Mouse (Mus musculus): ENCODE measurements around the gene Fbln1.

Fbln1 gene

DNA sequence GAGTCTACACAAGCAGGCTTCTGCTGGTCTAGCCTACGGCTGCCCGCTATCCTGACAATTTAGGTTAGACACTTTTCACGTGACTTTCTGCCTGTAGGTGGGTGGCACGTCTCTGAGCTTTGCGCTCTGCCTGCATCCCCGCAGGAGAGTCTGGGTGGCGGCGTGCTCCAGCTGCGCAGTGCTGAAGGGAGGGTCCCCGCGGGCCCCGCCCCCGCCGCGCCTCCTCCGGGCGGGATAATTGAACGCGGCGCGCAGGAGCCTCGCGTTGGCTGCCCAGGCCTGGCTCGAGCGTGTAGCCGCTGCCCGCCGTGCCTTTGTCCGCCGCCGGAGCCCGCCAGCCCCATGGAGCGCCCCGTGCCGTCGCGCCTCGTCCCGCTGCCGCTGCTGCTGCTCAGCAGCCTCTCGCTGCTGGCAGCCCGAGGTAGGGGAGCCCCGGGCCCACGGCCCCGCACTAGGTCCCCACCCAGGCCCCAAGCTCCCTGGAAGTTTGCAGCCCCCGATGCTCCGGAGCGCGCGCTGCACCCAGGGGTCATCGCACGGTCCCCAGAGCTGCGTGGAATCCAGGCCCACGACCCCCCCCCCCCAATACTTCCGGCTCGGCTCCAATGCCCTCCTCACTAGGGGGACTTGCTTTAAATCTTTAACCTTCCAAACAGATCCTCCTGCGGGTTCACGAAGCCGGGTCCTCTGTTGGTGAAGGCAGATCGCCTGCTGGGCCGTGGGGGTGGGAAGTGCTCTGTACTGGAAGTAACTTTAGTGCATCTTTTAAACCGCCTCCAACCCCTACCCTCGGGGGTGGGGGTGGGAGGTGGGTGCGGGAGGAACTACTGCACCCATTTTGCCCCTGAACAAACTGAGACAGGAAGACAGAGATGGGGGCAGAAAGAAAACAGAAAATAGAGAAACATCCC, at the start of gene Fbln1:
Fbln1 (plus strand) TSS at position 158 of the 911 bp plus-strand sequence.
- DNase-seq (ENCODE audit: inconsistent ontology term) = peak; percentile 75

DNA sequence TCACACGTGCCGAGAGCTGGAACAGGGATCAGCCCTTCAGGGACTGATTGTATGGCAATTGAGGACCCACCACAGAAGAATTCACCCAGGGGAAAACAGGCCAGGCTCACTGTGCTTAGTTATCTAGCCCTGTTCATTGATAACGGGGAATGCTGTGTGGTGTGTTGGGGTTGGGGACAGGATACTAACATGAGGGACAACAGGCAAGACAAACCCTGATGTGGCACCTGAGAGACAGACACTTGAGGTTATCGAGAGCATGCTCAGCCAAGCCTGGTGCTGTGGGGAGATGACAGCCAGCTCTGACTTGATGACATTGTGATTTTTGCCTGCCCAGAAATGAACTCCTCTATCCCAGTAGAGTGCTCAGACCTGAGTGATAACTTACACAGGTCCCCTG, 49.6 kb upstream of the Fbln1 start:
- DNase-seq (ENCODE audit: inconsistent ontology term) = no peak

GRCm38 (mm10) chr15:85161416-85161815, 44.3 kb upstream of the Fbln1 start:
- no peak for DNase-seq (ENCODE audit: inconsistent ontology term)

GRCm38 (mm10) chr15:85162693-85163663, 42.8 kb upstream of the Fbln1 start:
- DNase-seq (ENCODE audit: inconsistent ontology term) = no peak

DNA sequence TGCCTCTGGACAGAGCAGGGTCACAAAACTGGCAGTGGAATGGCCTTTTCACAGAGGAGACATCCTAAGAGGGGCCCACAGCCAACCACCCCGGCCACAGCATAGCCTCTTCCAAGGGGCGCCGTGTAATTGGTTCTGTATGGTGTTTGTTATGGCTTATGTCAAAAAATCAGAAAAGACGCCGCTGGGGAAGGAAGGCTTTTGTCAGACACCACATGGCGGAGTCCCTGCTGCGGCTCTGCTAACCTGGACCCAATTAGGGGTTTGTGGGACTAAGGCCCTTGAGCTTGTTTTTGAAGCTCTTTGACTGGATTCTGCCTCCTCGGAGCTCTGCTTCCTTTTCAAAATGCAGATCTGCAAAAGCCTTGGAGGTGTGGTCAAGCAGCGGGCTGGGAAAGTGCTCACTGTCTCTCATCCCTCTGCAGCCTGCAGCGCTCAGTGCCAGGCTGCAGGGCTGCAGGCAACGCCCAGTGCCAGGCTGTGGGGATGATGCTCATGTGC, 39.3 kb upstream of the Fbln1 start:
- DNase-seq (ENCODE audit: inconsistent ontology term) = no peak

GRCm38 (mm10) chr15:85167086-85167679, 38.6 kb upstream of the Fbln1 start:
- no peak for DNase-seq (ENCODE audit: inconsistent ontology term)

- no peak for DNase-seq (ENCODE audit: inconsistent ontology term)
Measured at GRCm38 (mm10) chr15:85172054-85172453, 33.7 kb upstream of the Fbln1 start.

DNA sequence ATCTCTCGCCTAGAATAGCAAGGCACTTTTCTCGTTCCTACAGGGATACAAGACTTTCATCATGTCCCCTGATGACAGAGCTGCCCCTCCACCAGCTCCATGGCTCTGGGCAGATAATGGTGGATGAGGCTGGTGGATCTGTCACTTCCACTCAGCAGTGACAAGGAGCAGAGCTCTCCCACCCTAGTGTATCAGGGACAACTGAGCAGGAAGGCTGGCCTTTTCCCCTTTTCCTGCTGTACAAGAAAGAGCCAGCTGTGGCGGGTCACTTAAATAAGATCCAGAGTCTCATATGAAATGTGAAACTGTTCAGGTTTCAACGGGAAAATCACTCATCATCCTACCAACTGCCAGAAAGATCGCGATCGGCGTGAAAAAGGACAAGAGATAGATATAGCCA, 32.3 kb upstream of the Fbln1 start:
- no peak for DNase-seq (ENCODE audit: inconsistent ontology term)

DNA sequence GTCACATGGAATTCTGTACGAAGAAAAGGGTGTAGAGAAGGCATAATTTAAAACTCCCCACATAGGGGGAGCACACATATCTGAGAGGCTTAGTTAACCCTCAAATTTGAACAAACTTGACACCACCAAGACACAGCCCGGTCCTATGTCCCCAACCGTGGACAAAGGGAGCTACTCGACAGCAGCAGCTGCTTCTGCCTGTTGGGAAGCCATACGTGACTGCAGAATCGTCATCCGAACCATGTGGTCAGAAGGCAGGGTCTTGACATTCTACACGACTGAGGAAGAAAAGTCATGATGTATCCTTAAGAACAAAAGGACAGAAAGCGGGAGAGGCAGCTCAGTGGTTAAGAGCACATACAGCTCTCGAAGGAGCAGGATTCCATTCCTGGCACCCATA, 31.7 kb upstream of the Fbln1 start:
- DNase-seq (ENCODE audit: inconsistent ontology term) = no peak

- no peak for DNase-seq (ENCODE audit: inconsistent ontology term)
Measured at GRCm38 (mm10) chr15:85177576-85177975, 28.2 kb upstream of the Fbln1 start.

GRCm38 (mm10) chr15:85178172-85178571, 27.6 kb upstream of the Fbln1 start:
- no peak for DNase-seq (ENCODE audit: inconsistent ontology term)

DNA sequence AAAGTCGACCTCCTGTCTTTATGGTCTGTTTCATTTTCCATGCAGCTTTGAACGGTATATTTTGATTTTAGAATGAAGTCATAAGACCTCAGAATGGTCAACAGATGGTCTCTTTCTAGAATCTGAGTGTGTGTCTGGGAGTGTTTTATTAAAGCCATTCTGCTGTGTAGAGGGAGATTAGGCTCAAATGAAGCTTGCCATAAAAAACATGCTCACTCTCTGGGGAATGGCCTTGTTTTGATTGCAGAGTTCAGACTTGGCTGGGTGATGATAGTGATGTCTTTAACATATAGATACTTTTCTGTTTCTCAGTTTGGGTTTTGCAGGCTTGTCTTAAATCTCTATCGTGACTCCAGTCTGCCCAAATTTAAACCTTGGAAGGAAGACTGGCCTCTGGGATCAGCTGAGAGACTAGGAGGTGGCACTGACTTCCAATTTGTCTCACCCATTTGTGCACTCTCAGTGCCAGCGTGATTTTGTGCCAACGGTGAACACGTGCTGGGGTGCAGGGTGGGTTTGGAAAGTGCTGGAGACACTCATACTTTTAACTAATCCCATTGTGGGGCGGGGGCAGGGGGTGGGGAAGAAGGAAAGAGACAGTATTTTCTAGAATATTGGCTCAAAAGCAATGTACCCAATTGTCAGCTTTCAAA, 26.1 kb upstream of the Fbln1 start:
- DNase-seq (ENCODE audit: inconsistent ontology term) = no peak

DNA sequence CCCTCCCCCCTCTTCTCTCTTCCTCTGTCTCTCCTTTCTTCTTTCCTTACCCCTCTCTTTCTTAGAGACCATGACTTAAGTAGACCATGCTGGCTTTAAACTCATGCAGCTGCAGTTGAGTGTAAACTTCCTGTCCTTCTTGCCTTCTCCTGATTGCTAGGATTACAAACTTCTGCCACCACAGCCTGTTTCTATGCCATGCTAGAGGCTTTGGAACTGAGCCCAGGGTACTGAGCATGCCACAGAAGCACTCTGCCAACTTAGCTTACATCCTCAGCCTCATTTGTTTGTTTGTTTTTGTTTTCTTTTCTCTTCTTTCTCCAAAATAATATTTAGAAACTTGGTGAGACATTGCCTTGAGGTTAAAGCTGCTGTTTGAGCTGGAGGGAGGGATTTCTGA, 25.4 kb upstream of the Fbln1 start:
- no peak for DNase-seq (ENCODE audit: inconsistent ontology term)

DNA sequence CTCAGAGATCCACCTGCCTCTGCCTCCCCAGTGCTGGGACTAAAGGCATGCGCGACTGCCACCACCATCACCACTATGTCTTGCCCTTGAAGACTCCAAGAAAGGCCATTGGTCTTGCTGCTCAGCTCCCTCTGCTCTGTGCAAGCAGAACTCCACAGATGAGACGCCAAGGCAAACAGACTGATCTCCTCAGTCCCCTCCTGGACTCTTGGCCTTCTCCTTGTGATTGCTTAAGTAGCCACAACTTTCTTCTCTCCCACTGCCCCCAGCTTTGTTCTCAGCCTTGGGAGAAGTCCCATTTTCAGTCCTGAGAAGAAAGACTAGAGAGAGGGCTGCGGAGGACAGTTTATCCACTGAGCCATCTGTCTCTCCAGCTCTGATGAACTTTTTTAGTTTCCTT, 23.7 kb upstream of the Fbln1 start:
- no peak for DNase-seq (ENCODE audit: inconsistent ontology term)

- DNase-seq (ENCODE audit: inconsistent ontology term) = no peak
Measured at GRCm38 (mm10) chr15:85186916-85187315, 18.8 kb upstream of the Fbln1 start.

- no peak for DNase-seq (ENCODE audit: inconsistent ontology term)
Measured at GRCm38 (mm10) chr15:85188167-85188778, 17.5 kb upstream of the Fbln1 start.

DNA sequence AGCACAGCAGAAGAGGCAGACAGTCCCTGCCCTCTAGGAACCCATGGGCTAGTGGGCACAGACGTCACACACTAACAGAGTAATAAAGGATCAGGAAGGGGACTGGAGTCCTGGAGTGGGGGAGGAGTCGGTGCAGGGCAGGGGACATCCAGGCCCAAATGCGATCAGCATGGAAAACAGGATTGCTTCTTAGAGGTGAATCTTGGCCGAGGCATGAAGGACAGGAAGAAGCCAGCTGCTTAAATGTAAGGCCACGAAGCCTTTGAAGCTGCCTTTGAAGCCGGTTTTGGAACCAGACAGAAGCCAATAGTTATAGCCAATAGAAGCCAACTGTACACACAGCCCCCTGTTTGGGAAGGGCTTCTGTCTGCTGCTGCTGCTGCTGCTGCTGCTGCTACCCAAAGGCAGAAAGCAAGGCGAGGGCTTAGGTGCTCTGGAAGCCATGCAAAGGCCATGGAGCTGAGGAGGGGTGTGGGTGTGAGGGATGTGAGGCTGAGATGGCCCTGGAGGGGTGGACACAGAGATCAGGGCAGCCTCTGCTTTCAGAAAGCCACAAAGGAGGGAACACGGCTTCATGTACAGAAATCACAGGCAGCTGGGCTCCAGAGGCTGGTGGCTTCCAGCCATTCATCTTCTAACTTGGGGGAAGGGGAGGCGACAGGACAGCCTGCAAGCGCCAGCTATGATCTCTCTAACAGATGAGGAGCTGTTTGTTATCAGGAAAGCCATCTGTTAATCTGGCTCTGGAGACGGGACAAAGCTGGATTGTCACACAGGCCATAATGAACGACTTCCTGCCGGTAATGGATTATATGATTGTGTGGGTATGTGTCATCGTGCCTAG, 5.1 kb upstream of the Fbln1 start:
- no peak for DNase-seq (ENCODE audit: inconsistent ontology term)

- DNase-seq (ENCODE audit: inconsistent ontology term) = no peak
Measured at GRCm38 (mm10) chr15:85202199-85202598, 3.5 kb upstream of the Fbln1 start.

GRCm38 (mm10) chr15:85202787-85203186, 3.0 kb upstream of the Fbln1 start:
- DNase-seq (ENCODE audit: inconsistent ontology term) = peak; percentile 69

DNA sequence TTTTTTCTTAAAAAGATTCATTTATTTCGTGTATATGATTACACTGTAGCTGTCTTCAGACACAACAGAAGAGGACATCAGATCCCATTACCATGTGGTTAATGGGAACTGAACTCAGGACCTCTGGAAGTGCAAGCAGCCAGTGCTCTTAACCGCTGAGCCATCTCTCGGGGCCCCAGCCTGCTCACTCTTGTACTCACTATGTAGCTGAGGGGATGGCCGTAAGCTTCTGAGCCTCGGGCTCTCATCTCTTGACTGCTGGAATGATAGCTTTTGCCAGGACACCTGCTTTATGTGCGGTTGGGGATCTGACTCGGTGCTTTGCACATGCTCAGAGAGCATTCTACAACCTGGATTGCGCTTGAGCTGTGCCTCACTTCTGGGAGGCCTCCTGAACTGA, 1.4 kb upstream of the Fbln1 start:
- DNase-seq (ENCODE audit: inconsistent ontology term) = no peak

Measured in Muller cell, postnatal 12 days (primary cell).